Mouse (Mus musculus): ENCODE measurements around the gene Trim26.
"Not testable (repeated sequence)": the region's sequence is repeated elsewhere in the genome, so short reads cannot be mapped to it uniquely, and the experiment has no call there.

The Trim26 gene

GRCm38 (mm10) chr17:36836874-36837647, at the start of gene Trim26:
Gene Trim26 (plus strand): TSS chr17:36837134.
- DNase-seq: peak; percentile 97 to 100

GRCm38 (mm10) chr17:36788351-36788750, 48.6 kb upstream of the Trim26 start:
- DNase-seq: no peak

GRCm38 (mm10) chr17:36788801-36789200, 48.1 kb upstream of the Trim26 start:
- DNase-seq: peak; percentile 38 to 69

- no peak for DNase-seq
Observed at GRCm38 (mm10) chr17:36799493-36799892, 37.4 kb upstream of the Trim26 start.

GRCm38 (mm10) chr17:36799921-36800462, 36.9 kb upstream of the Trim26 start:
- not testable (repeated sequence) for DNase-seq

- DNase-seq: no peak
Observed at GRCm38 (mm10) chr17:36811871-36812270, 25.1 kb upstream of the Trim26 start, which contains the start of gene H2-M10.6. Gene H2-M10.6 (plus strand): TSS chr17:36812171.

GRCm38 (mm10) chr17:36824005-36824404, 12.9 kb upstream of the Trim26 start:
- peak in 1 of 2 experiments; percentile 66 for DNase-seq

- no peak for DNase-seq
Observed at GRCm38 (mm10) chr17:36825525-36825924, 11.4 kb upstream of the Trim26 start.

- DNase-seq: peak; percentile 77 to 84
Observed at GRCm38 (mm10) chr17:36826002-36826401, 10.9 kb upstream of the Trim26 start.

- DNase-seq: no peak
Observed at GRCm38 (mm10) chr17:36828488-36828887, 8.4 kb upstream of the Trim26 start.

GRCm38 (mm10) chr17:36830470-36830869, 6.5 kb upstream of the Trim26 start:
- DNase-seq: no peak

- no peak for DNase-seq
Observed at GRCm38 (mm10) chr17:36832694-36833093, 4.2 kb upstream of the Trim26 start.

- peak; percentile 70 to 72 for DNase-seq
Observed at GRCm38 (mm10) chr17:36835591-36836426, 1.1 kb upstream of the Trim26 start.

- DNase-seq: no peak
Observed at GRCm38 (mm10) chr17:36836427-36836812, 514 bp upstream of the Trim26 start.

- no peak for DNase-seq
Observed at GRCm38 (mm10) chr17:36839001-36839400, 2.1 kb downstream of the Trim26 start.

- no peak for DNase-seq
Observed at GRCm38 (mm10) chr17:36839931-36840330, 3.0 kb downstream of the Trim26 start.

- DNase-seq: no peak
Observed at GRCm38 (mm10) chr17:36840961-36841445, 4.1 kb downstream of the Trim26 start.

GRCm38 (mm10) chr17:36843696-36844095, 6.8 kb downstream of the Trim26 start:
- DNase-seq: no peak

GRCm38 (mm10) chr17:36844286-36844719, 7.4 kb downstream of the Trim26 start:
- DNase-seq: no peak

GRCm38 (mm10) chr17:36844725-36845124, 7.8 kb downstream of the Trim26 start:
- no peak for DNase-seq

GRCm38 (mm10) chr17:36848911-36849310, 12.0 kb downstream of the Trim26 start:
- no peak for DNase-seq

- no peak for DNase-seq
Observed at GRCm38 (mm10) chr17:36849992-36850391, 13.1 kb downstream of the Trim26 start.

- no peak for DNase-seq
Observed at GRCm38 (mm10) chr17:36851200-36851599, 14.3 kb downstream of the Trim26 start.

All from lung, postnatal 4 days (tissue).